Mouse (Mus musculus): ENCODE data around the gene Ppp2r5e. TPM values are rescaled to one million over a fixed set of nuclear protein-coding genes. Genes with fewer than 3 reads are reported as not detected.

Ppp2r5e gene
- polyA plus RNA-seq, 1 experiment, result 17.3 TPM

GRCm38 (mm10) chr12:75562996-75563618 lies 32.9 kb downstream of the Ppp2r5e start:
- WGBS, result 74% methylated on average over 1 of the region's 1 CpGs

GRCm38 (mm10) chr12:75560681-75561387 lies 35.2 kb downstream of the Ppp2r5e start:
- H3K27ac ChIP-seq (ENCODE audit: insufficient read depth, low read depth, low read length), result no peak overlapping the region
- H3K4me3 ChIP-seq (ENCODE audit: insufficient read depth, low read depth, low read length), result no peak overlapping the region
- 93% methylated on average over 4 of the region's 4 CpGs for WGBS
- TF ChIP-seq CTCF (conservative IDR thresholded peaks at IDR 0.05; ENCODE audit: insufficient read depth, insufficient read length, low read depth, low read length) (no peak), POLR2A (IDR thresholded peaks at IDR 0.05; ENCODE audit: low read depth, low read length) (no peak)
- H3K36me3 ChIP-seq (ENCODE audit: control insufficient read depth, insufficient read depth, low read length), result no peaks in the 10 kb centered on the region
- H3K4me1 ChIP-seq (ENCODE audit: control insufficient read depth, insufficient read depth, low read length), result peaks cover 27% of the 10 kb centered on the region
- no peak for DNase-seq
- no peaks in the 10 kb centered on the region for H3K27me3 ChIP-seq (replicated peaks; ENCODE audit: control insufficient read depth, insufficient read depth, low read length)

More at GRCm38 (mm10) chr12:75562996-75563618, 32.9 kb downstream of the Ppp2r5e start:
- H3K27me3 ChIP-seq (replicated peaks; ENCODE audit: control insufficient read depth, insufficient read depth, low read length), result no peaks in the 10 kb centered on the region
- no peak overlapping the region for H3K4me3 ChIP-seq (ENCODE audit: insufficient read depth, low read depth, low read length)
- no peaks in the 10 kb centered on the region for H3K36me3 ChIP-seq (ENCODE audit: control insufficient read depth, insufficient read depth, low read length)
- no peak overlapping the region for H3K27ac ChIP-seq (ENCODE audit: insufficient read depth, low read depth, low read length)
- no peak for DNase-seq
- TF ChIP-seq POLR2A (IDR thresholded peaks at IDR 0.05; ENCODE audit: low read depth, low read length) (no peak), CTCF (conservative IDR thresholded peaks at IDR 0.05; ENCODE audit: insufficient read depth, insufficient read length, low read depth, low read length) (no peak)
- H3K4me1 ChIP-seq (ENCODE audit: control insufficient read depth, insufficient read depth, low read length), result peaks cover 27% of the 10 kb centered on the region

- TF ChIP-seq CTCF (conservative IDR thresholded peaks at IDR 0.05; ENCODE audit: insufficient read depth, insufficient read length, low read depth, low read length) (no peak), POLR2A (IDR thresholded peaks at IDR 0.05; ENCODE audit: low read depth, low read length) (no peak)
- H3K27ac ChIP-seq (ENCODE audit: insufficient read depth, low read depth, low read length), result no peak overlapping the region
These were observed 36.8 kb downstream of the Ppp2r5e start for GRCm38 (mm10) chr12:75559196-75559595.

GRCm38 (mm10) chr12:75557813-75558212 lies 38.2 kb downstream of the Ppp2r5e start:
- Histone ChIP-seq H3K4me1 (ENCODE audit: control insufficient read depth, insufficient read depth, low read length) (peaks cover 28% of the 10 kb centered on the region), H3K36me3 (ENCODE audit: control insufficient read depth, insufficient read depth, low read length) (no peaks in the 10 kb centered on the region), H3K27me3 (replicated peaks; ENCODE audit: control insufficient read depth, insufficient read depth, low read length) (no peaks in the 10 kb centered on the region), H3K27ac (ENCODE audit: insufficient read depth, low read depth, low read length) (no peak overlapping the region), H3K4me3 (ENCODE audit: insufficient read depth, low read depth, low read length) (no peak overlapping the region)
- TF ChIP-seq POLR2A (IDR thresholded peaks at IDR 0.05; ENCODE audit: low read depth, low read length) (no peak), CTCF (conservative IDR thresholded peaks at IDR 0.05; ENCODE audit: insufficient read depth, insufficient read length, low read depth, low read length) (no peak)
- DNase-seq, result peak; percentile 66
- 49% methylated on average over 2 of the region's 2 CpGs for WGBS

More at GRCm38 (mm10) chr12:75559196-75559595, 36.8 kb downstream of the Ppp2r5e start:
- Histone ChIP-seq H3K4me1 (ENCODE audit: control insufficient read depth, insufficient read depth, low read length) (peaks cover 27% of the 10 kb centered on the region), H3K4me3 (ENCODE audit: insufficient read depth, low read depth, low read length) (no peak overlapping the region), H3K36me3 (ENCODE audit: control insufficient read depth, insufficient read depth, low read length) (no peaks in the 10 kb centered on the region), H3K27me3 (replicated peaks; ENCODE audit: control insufficient read depth, insufficient read depth, low read length) (no peaks in the 10 kb centered on the region)
- DNase-seq, result no peak
- WGBS, result 68% methylated on average over 2 of the region's 2 CpGs

- TF ChIP-seq POLR2A (IDR thresholded peaks at IDR 0.05; ENCODE audit: low read depth, low read length), result no peak
- TF ChIP-seq CTCF (conservative IDR thresholded peaks at IDR 0.05; ENCODE audit: insufficient read depth, insufficient read length, low read depth, low read length), result no peak
- H3K27ac ChIP-seq (ENCODE audit: insufficient read depth, low read depth, low read length), result no peak overlapping the region
- H3K27me3 ChIP-seq (replicated peaks; ENCODE audit: control insufficient read depth, insufficient read depth, low read length), result no peaks in the 10 kb centered on the region
- H3K36me3 ChIP-seq (ENCODE audit: control insufficient read depth, insufficient read depth, low read length), result no peaks in the 10 kb centered on the region
- H3K4me1 ChIP-seq (ENCODE audit: control insufficient read depth, insufficient read depth, low read length), result peaks cover 27% of the 10 kb centered on the region
- WGBS, result 47% methylated on average over 3 of the region's 3 CpGs
- no peak overlapping the region for H3K4me3 ChIP-seq (ENCODE audit: insufficient read depth, low read depth, low read length)
- peak; percentile 38 for DNase-seq
These were observed 41.0 kb downstream of the Ppp2r5e start for GRCm38 (mm10) chr12:75555032-75555431.

GRCm38 (mm10) chr12:75552296-75552695 lies 43.7 kb downstream of the Ppp2r5e start:
- Histone ChIP-seq H3K27ac (ENCODE audit: insufficient read depth, low read depth, low read length) (no peak overlapping the region), H3K36me3 (ENCODE audit: control insufficient read depth, insufficient read depth, low read length) (no peaks in the 10 kb centered on the region), H3K4me1 (ENCODE audit: control insufficient read depth, insufficient read depth, low read length) (peaks cover 13% of the 10 kb centered on the region), H3K4me3 (ENCODE audit: insufficient read depth, low read depth, low read length) (no peak overlapping the region), H3K27me3 (replicated peaks; ENCODE audit: control insufficient read depth, insufficient read depth, low read length) (no peaks in the 10 kb centered on the region)
- TF ChIP-seq POLR2A (IDR thresholded peaks at IDR 0.05; ENCODE audit: low read depth, low read length) (no peak), CTCF (conservative IDR thresholded peaks at IDR 0.05; ENCODE audit: insufficient read depth, insufficient read length, low read depth, low read length) (no peak)
- 73% methylated on average over 3 of the region's 3 CpGs for WGBS
- DNase-seq, result no peak

- 88% methylated on average over 5 of the region's 5 CpGs for WGBS
- no peaks in the 10 kb centered on the region for H3K27me3 ChIP-seq (replicated peaks; ENCODE audit: control insufficient read depth, insufficient read depth, low read length)
These were observed 44.4 kb downstream of the Ppp2r5e start for GRCm38 (mm10) chr12:75551671-75552070.

More at GRCm38 (mm10) chr12:75551671-75552070, 44.4 kb downstream of the Ppp2r5e start:
- no peak for TF ChIP-seq CTCF (conservative IDR thresholded peaks at IDR 0.05; ENCODE audit: insufficient read depth, insufficient read length, low read depth, low read length)
- H3K36me3 ChIP-seq (ENCODE audit: control insufficient read depth, insufficient read depth, low read length), result no peaks in the 10 kb centered on the region
- DNase-seq, result no peak
- no peak overlapping the region for H3K27ac ChIP-seq (ENCODE audit: insufficient read depth, low read depth, low read length)
- H3K4me1 ChIP-seq (ENCODE audit: control insufficient read depth, insufficient read depth, low read length), result peaks cover 11% of the 10 kb centered on the region
- no peak overlapping the region for H3K4me3 ChIP-seq (ENCODE audit: insufficient read depth, low read depth, low read length)

All from kidney, adult 2 months (tissue).